Mouse (Mus musculus) olfactory bulb, adult 2 months (tissue): Measurements from ENCODE around the gene Cntnap2.

ENCODE experiments used
- CTCF ChIP-seq: fragments of 200-500 bp; IDR thresholded peaks from 2 replicates; pipeline ENCODE4 v1.5.1; 2012; ENCODE audit warnings: low read depth, mild to moderate bottlenecking, low read length, moderate library complexity; ENCODE audit not compliant: insufficient read depth
- POLR2A ChIP-seq: fragments of 200-500 bp; IDR thresholded peaks from 2 replicates; pipeline ENCODE4 v1.6.1; 2012; ENCODE audit warnings: mild to moderate bottlenecking, low read depth, low read length, moderate library complexity; ENCODE audit not compliant: insufficient read depth

DNA sequence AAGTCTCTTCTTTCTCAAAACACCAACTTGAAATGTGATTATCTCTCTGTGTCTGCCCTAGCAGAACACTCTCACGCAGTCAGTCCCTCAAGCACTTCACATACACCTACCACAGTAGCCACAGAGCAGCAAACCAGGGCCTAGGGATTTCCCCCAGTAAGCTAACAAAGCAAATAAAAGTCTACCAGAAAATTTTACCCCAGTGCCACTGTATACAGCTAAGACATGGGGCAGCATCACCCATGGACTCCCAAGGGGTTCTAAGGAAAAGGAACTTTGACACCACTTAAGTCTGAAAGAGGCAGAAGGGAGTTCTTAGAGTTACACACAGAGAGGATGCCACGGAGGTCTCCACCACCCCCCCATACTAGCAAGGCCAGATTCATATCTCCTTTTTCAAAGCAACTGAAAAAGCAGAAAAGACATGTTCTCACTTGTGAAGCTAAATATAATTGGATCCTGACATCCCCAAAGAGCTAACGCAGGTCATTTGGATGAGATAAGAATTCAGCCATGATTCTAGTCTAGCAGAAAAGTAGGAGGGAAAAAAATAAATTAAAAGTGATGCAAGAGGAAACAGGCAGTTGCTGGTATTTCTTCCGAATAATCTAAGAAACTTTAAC lies 1967.0 kb downstream of the Cntnap2 start:
- TF ChIP-seq CTCF = no peak
- no peak for TF ChIP-seq POLR2A
